Mouse (Mus musculus) spleen, adult 2 months (tissue): ENCODE data around the gene Akap2.

ENCODE experiments used
- CTCF ChIP-seq: fragments of 200-500 bp; IDR thresholded peaks from 2 replicates; pipeline ENCODE4 v1.5.1; 2011; ENCODE audit warnings: mild to moderate bottlenecking, inconsistent platforms; ENCODE audit not compliant: insufficient read depth, insufficient read length, insufficient replicate concordance; ENCODE audit errors: extremely low read depth
- POLR2A ChIP-seq: fragments of 200-500 bp; IDR thresholded peaks from 2 replicates; pipeline ENCODE4 v1.6.1; 2011; ENCODE audit warnings: low read depth, low read length, inconsistent platforms

GRCm38 (mm10) chr4:57809449-57809848 lies 92.0 kb downstream of the Akap2 start:
- no peak for TF ChIP-seq CTCF
- no peak for TF ChIP-seq POLR2A
